Mouse (Mus musculus) spleen, postnatal 14 days (tissue): ENCODE results near the gene Map2k4.

ENCODE experiments used
- DNase-seq, 2 experiments: peaks; one replicate each; pipeline ENCODE4 v3.0.0; 2021 to 2022; ENCODE audit warnings: low spot score in 2 of 2

Gene Map2k4

GRCm38 (mm10) chr11:65712754-65713306 lies 75.3 kb downstream of the Map2k4 start:
- DNase-seq: no peak

DNA sequence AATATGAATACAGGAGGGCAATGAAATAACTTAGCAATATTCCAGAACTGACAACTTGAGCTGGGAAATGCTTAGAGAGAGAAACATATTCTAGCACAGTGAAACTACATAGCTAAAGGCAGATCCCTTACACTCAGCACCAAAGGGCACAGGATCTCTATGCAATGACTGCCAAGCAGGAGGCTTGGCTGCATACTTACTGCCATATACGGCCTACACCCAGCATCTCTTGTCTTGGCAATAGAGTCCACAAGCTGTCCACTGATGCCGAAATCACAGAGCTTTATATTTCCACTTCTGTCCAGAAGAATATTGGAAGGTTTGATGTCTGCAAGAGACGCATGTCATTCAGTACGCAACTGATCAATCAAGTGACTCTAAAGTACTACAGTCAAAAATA lies 81.3 kb downstream of the Map2k4 start:
- no peak for DNase-seq

- no peak for DNase-seq
These were observed 81.9 kb downstream of the Map2k4 start for GRCm38 (mm10) chr11:65706176-65706575.

DNA sequence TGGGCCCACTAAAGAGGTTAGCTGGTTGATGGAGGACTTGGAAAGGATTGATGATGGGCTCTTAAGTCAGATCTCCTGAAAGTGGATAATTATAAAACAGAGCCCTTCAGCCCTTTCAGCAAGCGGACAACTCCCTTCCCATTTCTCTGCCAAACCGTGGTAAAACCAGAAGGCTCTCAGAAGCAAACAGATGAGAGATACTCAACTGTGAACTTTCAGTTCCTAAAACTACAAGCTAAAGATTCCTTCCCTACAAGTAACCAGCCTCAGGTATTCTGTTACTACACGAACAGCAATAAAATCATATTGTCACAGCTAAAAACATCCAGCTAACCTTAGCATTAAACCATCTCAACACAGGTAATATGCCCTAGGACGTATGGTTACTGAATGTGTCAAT lies 83.2 kb downstream of the Map2k4 start:
- no peak for DNase-seq

DNA sequence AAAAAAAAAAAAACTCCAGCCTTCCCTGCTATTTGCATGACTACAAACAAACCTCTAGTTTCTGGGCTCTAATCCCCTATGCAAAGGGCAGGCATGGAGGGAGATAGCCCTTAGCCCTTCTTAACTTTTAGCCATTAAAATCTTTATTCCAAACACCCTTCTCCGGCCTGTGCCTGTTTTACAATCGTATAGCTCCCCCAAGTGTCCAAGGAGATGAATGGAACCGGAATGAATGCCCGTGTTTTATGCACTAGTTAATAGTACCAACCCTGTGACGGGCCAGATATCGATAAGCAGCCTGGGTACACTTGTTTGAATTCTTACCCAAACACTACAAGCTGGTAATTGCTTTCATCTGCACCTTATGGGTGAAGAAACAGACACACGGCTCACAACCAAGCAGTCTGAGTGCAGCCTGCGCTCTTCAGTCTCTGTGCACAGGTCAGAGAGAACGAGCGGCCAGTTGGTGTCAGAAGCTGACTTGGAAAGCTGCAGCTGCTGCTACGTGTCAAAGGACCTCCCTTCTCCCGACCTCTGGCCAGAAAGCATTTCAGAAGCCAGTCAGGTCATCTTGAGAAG lies 109.2 kb downstream of the Map2k4 start:
- no peak for DNase-seq

GRCm38 (mm10) chr11:65667348-65667969 lies 120.6 kb downstream of the Map2k4 start:
- DNase-seq: no peak

- DNase-seq: no peak
These were observed 123.2 kb downstream of the Map2k4 start for GRCm38 (mm10) chr11:65664903-65665302.

- no peak for DNase-seq
These were observed 126.1 kb downstream of the Map2k4 start for GRCm38 (mm10) chr11:65661790-65662522.

- no peak for DNase-seq
These were observed 134.2 kb downstream of the Map2k4 start for GRCm38 (mm10) chr11:65653932-65654331.

DNA sequence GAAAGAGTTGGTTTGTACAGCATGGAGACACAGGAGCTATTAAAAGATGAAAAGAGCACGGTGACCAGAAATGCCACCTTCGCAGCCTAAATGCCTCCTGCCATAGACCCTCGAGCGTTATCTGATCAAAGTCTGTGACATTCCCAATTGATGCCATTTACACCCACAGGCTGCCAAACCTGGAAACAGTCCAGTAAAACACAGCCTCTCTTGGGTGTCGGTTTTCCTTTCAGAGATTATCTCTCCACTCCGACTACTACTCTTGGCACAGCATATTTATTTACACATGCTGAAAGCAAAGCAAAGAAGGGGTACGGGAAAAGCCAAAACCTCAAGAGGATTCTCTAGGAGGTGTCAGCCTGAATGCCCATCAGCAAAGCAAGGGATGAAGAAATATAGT lies 136.7 kb downstream of the Map2k4 start:
- DNase-seq: no peak

- DNase-seq: peak in 1 of 2 experiments; percentile 6
These were observed 138.0 kb downstream of the Map2k4 start for GRCm38 (mm10) chr11:65649956-65650715.

GRCm38 (mm10) chr11:65649469-65649868 lies 138.6 kb downstream of the Map2k4 start:
- no peak for DNase-seq

GRCm38 (mm10) chr11:65646314-65646713 lies 141.8 kb downstream of the Map2k4 start:
- no peak for DNase-seq

DNA sequence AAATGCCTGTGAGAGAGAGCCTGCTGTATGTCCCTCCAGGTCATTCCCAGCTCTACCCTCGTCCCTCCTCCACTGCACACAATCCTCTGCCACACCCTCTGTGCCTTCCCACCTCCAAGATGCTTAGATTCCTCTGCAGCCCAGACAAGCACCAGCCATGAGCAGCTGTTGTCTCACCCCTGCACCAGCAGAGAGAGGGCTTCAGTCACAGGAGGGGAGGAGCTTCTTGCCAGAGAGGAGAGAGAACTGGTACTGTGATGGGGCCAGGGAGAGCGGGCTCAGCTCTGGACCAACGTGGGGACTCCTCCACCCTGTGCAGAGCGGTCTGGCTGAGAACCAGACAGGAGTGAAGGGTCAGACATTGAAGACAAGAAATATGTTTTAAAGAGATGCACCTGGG lies 143.6 kb downstream of the Map2k4 start:
- DNase-seq: no peak

DNA sequence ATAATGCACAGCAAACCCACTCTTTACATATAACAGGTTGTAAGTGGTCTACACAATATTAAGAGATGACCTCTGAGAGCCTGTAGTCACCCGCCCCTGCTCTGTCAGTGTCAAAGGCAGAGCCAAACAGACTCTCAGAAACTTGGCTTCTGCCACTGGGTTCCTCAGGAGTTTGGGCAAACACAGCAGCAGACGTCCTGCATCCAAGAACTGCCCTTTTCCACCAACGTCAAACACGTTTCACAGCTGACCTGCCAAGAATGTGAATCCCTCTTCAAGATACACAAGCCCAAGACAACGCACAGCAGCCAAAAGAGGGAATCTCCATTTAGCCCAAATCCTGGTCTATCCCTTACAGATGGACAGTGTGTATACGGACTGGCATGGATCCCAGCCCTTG lies 147.8 kb downstream of the Map2k4 start:
- DNase-seq: no peak
